Mouse (Mus musculus): ENCODE measurements around the gene Slc4a3. TPM values are rescaled to one million over a fixed set of nuclear protein-coding genes. Genes with fewer than 3 reads are reported as not detected.

Gene Slc4a3
- polyA plus RNA-seq (2014; fragmentation: Illumina TruSeq; extraction: RNeasy Lipid Tissue Mini Kit (QIAGEN cat#74804); ENCODE audit: low read depth, low replicate concordance) = 0.60 TPM

DNA sequence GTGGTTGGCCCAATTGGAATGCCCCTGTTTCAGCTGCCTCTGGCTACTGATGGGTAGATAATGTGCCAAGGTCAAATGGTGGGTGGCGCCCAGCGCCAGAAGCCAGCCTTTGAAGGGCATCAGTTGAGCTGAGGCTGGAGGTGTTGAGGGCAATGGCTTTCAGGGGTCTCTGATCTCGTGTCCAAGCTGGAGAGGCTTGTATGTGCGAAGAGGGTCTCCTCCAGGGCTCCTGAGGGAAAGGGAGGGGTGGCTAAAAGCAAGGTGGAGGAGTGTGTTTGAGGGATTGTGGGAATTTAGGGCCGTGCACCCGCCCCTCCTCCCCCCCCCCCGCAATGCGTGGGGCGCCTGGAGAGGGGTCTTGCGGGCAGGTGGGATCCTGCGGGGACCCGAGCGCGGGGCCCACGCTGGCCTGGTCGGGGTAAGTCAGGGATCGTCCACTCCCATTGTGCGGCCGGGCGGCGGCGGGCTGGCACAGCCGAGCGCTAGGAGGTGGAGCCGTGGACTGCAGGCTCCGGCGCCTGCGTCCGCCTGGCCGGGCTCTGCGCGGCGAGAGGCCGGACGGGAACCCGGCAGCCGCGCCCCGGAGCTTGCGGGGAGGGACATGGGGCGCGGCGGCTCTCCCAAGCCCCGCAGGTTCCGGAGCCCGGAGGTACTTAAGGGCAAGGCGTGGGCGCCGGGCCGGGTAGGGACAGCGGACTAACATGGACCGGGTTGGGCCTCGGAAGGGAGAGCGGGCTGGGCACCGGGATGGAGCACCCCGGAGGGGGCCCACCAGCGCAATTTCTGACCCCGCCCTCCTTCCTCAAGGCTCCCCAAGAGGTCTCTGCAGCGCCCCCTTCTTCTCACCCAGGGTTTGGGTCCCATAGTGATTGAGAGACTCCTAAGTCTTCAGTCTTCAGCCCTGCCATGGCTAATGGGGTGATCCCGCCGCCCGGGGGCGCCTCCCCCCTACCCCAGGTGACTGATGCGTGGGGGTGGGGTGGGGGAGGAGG is at the start of gene Slc4a3:
Gene Slc4a3, plus strand, starts transcription at position 302 of the 992 bp plus-strand sequence.

DNA sequence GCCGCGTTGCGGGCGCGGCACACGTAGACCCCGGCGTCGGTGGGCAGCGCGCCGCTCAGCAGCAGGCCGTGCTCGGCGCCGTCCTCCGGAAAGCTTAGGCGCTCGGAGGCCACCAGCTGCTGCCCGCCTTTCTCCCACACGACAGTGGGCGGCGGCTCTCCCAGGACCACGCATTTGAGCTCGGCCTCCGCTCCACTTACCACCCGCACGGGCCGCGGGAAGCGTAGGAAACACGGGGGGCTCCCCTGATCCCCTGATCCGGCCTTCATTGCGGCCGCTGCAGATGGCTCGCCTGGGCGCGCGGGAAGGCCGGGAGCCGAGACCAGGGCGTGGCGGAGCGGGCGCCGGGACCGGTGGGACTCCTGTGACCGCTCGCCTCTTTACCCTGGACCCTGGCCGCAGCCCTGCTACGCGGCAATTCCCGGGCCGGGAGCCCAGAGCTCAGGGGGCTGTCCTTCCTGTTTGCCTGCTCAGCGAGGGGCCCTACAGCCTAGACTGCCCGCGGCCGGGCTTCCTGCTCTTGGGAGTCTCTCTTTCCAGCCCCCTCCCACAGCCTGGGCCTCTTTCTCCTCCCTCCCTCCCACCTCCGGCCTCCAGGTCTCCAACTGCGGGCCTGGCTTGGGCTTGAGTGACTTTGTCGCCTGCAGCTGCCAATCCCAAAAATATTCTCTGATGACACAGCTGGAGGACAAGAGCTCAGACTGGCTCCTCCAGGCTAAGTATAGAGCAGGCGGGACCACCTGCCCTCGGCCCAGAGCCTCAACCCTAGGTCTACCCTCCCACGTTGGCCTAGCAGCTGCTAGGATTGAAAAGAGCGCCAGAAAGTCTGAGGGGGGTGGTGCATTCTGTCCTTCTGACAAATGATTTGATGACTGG is 39.9 kb upstream of the Slc4a3 start, which contains the start of gene Obsl1:
Gene Obsl1, minus strand, starts transcription at position 497 of the 876 bp plus-strand sequence.

DNA sequence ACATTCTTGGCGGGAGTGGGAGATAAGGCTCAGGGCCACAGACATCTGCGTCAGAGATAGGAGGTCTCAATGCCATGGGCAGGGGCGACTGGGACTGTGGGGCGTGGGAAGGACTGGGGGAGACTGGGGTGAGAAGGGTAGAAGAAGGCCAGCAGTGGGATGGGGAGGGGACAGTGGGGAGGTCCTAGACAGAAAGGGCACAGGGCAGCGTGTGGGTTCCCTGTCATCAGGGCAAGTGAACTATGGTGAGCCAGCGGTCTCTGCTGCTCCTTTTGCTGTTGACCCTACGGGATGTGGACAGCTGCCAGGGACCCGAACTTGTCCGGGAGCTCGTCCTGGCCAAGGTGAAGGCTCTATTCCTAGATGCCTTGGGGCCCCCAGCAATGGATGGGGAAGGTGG is 39.1 kb upstream of the Slc4a3 start, which contains the start of gene Inha:
Gene Inha, plus strand, starts transcription at position 72 of the 400 bp plus-strand sequence.

DNA sequence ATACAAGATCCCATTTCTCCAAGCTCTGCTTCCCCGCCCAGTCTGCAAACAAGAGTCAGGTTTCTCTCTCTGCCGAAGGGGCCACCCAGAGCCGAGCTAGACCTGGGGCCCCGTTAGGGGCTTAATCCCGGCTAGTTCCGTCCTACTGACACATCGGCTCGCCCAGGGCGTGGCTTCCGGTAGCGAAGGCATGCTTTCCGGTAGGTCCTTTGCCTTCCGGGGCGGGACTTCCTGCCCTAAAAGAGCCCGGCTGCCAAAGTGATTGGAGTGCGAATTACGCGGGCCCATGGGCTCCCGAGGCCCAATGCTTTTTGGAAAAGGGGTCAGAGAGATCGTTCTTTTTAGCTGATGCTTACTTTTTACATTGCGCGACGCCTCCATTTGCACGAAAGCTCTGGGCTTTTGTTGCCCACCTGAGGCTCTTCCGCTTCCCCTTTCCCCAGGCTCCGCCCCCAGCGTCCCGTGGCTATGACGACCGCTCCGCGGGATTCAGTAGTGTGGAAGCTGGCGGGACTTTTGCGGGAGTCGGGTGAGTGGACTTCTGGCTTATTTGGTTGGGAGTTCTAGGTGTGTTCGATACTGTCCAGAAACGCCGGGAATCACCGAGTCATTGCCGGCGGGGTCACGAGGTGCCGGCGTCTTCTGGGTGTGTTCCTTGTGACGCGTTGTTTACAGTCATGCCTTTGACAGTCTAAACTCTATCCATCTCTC is 24.6 kb upstream of the Slc4a3 start, which contains the start of gene Stk11ip:
Gene Stk11ip, plus strand, starts transcription at position 209 of the 711 bp plus-strand sequence.

Other genes starting within 250 kb of the Slc4a3 start
- 5.5 TPM for gene Dnpep, start 228.3 kb upstream of the Slc4a3 start, polyA plus RNA-seq (2014; fragmentation: Illumina TruSeq; extraction: RNeasy Lipid Tissue Mini Kit (QIAGEN cat#74804); ENCODE audit: low read depth, low replicate concordance)
- 0.55 TPM for gene Des, start 185.9 kb upstream of the Slc4a3 start, polyA plus RNA-seq (2014; fragmentation: Illumina TruSeq; extraction: RNeasy Lipid Tissue Mini Kit (QIAGEN cat#74804); ENCODE audit: low read depth, low replicate concordance)
- gene Speg, start 171.0 kb upstream of the Slc4a3 start, polyA plus RNA-seq (2014; fragmentation: Illumina TruSeq; extraction: RNeasy Lipid Tissue Mini Kit (QIAGEN cat#74804); ENCODE audit: low read depth, low replicate concordance) = 0.14 TPM
- 7.7 TPM for gene Gmppa, start 110.3 kb upstream of the Slc4a3 start, polyA plus RNA-seq (2014; fragmentation: Illumina TruSeq; extraction: RNeasy Lipid Tissue Mini Kit (QIAGEN cat#74804); ENCODE audit: low read depth, low replicate concordance)
- 0.08 TPM for gene Asic4, start 95.8 kb upstream of the Slc4a3 start, polyA plus RNA-seq (2014; fragmentation: Illumina TruSeq; extraction: RNeasy Lipid Tissue Mini Kit (QIAGEN cat#74804); ENCODE audit: low read depth, low replicate concordance)
- 0.35 TPM for gene Chpf, start 67.0 kb upstream of the Slc4a3 start, polyA plus RNA-seq (2014; fragmentation: Illumina TruSeq; extraction: RNeasy Lipid Tissue Mini Kit (QIAGEN cat#74804); ENCODE audit: low read depth, low replicate concordance)
- not detected for gene Tmem198, start 66.7 kb upstream of the Slc4a3 start, polyA plus RNA-seq (2014; fragmentation: Illumina TruSeq; extraction: RNeasy Lipid Tissue Mini Kit (QIAGEN cat#74804); ENCODE audit: low read depth, low replicate concordance)
- gene Obsl1, start 39.8 kb upstream of the Slc4a3 start, polyA plus RNA-seq (2014; fragmentation: Illumina TruSeq; extraction: RNeasy Lipid Tissue Mini Kit (QIAGEN cat#74804); ENCODE audit: low read depth, low replicate concordance) = 2.6 TPM
- 8.7 TPM for gene Inha, start 39.2 kb upstream of the Slc4a3 start, polyA plus RNA-seq (2014; fragmentation: Illumina TruSeq; extraction: RNeasy Lipid Tissue Mini Kit (QIAGEN cat#74804); ENCODE audit: low read depth, low replicate concordance)
- gene Stk11ip, start 24.7 kb upstream of the Slc4a3 start, polyA plus RNA-seq (2014; fragmentation: Illumina TruSeq; extraction: RNeasy Lipid Tissue Mini Kit (QIAGEN cat#74804); ENCODE audit: low read depth, low replicate concordance) = 3.2 TPM